Mouse (Mus musculus) midbrain, embryonic 10.5 days (tissue): ENCODE results near the gene Slc35b2. TPM values are rescaled to one million over a fixed set of nuclear protein-coding genes. Genes with fewer than 3 reads are reported as not detected.

Experiments
- DNase-seq: peaks from one replicate; pipeline ENCODE4 v3.0.0-alpha.2; 2017; ENCODE audit warnings: low spot score
- H3K27ac ChIP-seq: fragments of 300-500 bp; sonication (generic); replicated peaks from 2 replicates; pipeline ENCODE4 v1.5.1; 2016; ENCODE audit warnings: mild to moderate bottlenecking
- H3K27me3 ChIP-seq: fragments of 300-500 bp; sonication (generic); 2 replicates; pipeline ENCODE4 v1.6.1; 2016; ENCODE audit warnings: low read depth, mild to moderate bottlenecking; ENCODE audit not compliant: poor library complexity, severe bottlenecking
- H3K36me3 ChIP-seq: fragments of 300-500 bp; sonication (generic); 2 replicates; pipeline ENCODE4 v1.6.1; 2016; ENCODE audit warnings: mild to moderate bottlenecking, moderate library complexity
- H3K4me1 ChIP-seq: fragments of 300-500 bp; sonication (generic); 2 replicates; pipeline ENCODE4 v1.6.1; 2016
- H3K4me3 ChIP-seq: fragments of 300-500 bp; sonication (generic); 2 replicates; pipeline ENCODE4 v1.5.1; 2016; ENCODE audit warnings: mild to moderate bottlenecking, moderate library complexity
- H3K9me3 ChIP-seq: fragments of 300-500 bp; sonication (generic); replicated peaks from 2 replicates; pipeline ENCODE4 v1.6.1; 2016; ENCODE audit warnings: mild to moderate bottlenecking
- WGBS: fragments of 180-500 bp; shearing (Covaris S2); methylation state at CpG from one replicate; pipeline ENCODE4 v1.1.7; 2016; 5-methylcytosine and 5-hydroxymethylcytosine counted together
- polyA plus RNA-seq: library from polyadenylated mRNA; unstranded; fragments of >200 nt; fragmentation: Nextera tagmentation; extraction: Ambion mirVana; gene quantifications from 2 replicates; pipeline ENCODE4 v1.2.1, GENCODE M21; 2016

Gene Slc35b2
- polyA plus RNA-seq, 1 experiment from 2014 or later = 122 TPM

DNA sequence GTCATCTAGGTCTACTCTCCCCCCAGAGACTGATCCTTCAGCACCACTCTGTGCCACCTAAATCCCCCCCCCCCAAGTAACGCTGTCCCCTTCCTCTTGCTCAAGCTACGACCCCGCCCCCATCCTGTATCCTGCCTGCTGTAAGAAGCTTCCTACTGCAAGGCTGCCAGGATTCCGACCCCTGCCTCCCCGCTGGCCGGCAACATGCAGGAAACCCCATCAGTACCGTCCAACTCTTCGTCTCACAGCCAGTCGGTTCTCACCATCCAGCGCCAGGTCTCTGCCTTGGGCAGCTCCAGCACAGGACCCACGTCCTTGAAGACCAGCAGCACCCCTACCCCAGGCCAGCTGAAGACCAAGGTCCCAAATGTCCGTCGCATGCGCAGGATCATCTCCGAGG, 30.8 kb upstream of the Slc35b2 start:
- WGBS = 60% methylated on average over 15 of the region's 15 CpGs
- H3K4me1 ChIP-seq = no peaks in the 10 kb centered on the region

DNA sequence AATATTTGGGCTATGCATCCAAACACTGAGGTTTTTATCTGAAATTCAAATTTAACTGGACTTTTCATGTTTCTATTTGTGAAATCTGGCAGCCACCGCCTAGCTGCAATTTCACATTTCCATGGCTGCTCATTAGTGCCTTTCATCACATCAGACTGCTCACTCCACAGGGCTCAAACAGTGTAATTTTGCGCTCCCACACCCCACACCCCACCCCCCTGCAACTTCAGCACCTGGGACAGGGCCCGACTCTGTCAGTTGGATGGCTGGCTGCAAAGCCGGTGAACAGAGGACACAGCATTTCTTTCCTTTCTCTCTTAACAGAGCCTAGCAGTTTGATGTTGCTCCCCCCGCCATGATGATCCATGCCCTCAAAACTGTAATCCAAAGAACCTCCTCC, 27.4 kb upstream of the Slc35b2 start:
- Histone ChIP-seq H3K4me3 (no peak overlapping the region), H3K9me3 (no peaks in the 10 kb centered on the region), H3K4me1 (no peaks in the 10 kb centered on the region), H3K27me3 (peaks cover 80% of the 10 kb centered on the region), H3K27ac (no peak overlapping the region), H3K36me3 (no peaks in the 10 kb centered on the region)
- no peak for DNase-seq
- WGBS = 16% methylated on average over 5 of the region's 5 CpGs

More for the DNA sequence above, 30.8 kb upstream of the Slc35b2 start:
- DNase-seq = no peak
- Histone ChIP-seq H3K27me3 (peaks cover 72% of the 10 kb centered on the region), H3K36me3 (no peaks in the 10 kb centered on the region), H3K27ac (no peak overlapping the region), H3K4me3 (no peak overlapping the region), H3K9me3 (no peaks in the 10 kb centered on the region)

DNA sequence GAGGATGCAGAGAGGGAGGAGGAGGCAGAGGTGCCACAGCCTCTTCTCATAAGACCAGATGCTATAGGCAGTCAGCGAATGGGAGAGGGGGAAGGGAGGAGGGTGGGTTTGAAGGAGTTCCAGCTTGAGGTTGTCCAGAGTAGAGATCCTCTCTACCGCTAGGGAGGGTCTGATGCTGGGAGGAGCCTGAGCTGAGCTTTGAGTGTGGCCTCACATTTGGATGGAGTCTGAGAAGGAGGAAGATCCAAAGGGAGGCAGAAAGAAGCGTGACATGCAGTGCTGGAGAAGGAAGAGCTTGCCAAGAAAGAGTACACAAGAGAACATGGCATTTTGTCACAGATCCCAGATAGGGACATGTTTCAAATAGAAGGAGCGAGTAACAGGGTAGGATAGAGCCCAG, 25.3 kb upstream of the Slc35b2 start:
- Histone ChIP-seq H3K4me1 (peaks cover 2% of the 10 kb centered on the region; the same call in 1 of the 2 replicates), H3K27me3 (peaks cover 87% of the 10 kb centered on the region)
- WGBS = 69% methylated on average over 4 of the region's 4 CpGs

DNA sequence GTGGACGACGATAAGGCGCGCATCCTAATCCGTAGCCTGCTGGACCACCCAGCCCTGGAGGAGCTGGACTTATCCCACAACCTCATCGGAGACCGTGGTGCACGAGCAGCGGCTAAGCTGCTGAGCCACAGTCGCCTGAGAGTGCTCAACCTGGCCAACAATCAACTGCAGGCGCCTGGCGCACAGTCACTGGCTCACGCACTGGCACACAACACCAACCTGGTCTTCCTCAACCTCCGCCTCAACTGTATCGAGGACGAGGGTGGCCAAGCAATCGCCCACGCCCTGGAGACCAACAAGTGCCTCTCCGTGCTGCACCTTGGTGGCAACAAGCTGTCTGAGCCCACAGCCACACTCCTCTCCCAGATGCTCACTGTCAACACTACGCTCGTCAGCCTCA, 24.0 kb upstream of the Slc35b2 start:
- WGBS = 81% methylated on average over 21 of the region's 21 CpGs
- no peak for DNase-seq
- Histone ChIP-seq H3K27ac (no peak overlapping the region), H3K27me3 (peaks cover 90% of the 10 kb centered on the region), H3K4me1 (peaks cover 15% of the 10 kb centered on the region), H3K9me3 (no peaks in the 10 kb centered on the region), H3K4me3 (no peak overlapping the region), H3K36me3 (peaks cover 4% of the 10 kb centered on the region; the same call in 1 of the 2 replicates)

More for the DNA sequence above, 25.3 kb upstream of the Slc35b2 start:
- Histone ChIP-seq H3K27ac (no peak overlapping the region), H3K4me3 (no peak overlapping the region), H3K9me3 (no peaks in the 10 kb centered on the region), H3K36me3 (no peaks in the 10 kb centered on the region)
- DNase-seq = no peak

DNA sequence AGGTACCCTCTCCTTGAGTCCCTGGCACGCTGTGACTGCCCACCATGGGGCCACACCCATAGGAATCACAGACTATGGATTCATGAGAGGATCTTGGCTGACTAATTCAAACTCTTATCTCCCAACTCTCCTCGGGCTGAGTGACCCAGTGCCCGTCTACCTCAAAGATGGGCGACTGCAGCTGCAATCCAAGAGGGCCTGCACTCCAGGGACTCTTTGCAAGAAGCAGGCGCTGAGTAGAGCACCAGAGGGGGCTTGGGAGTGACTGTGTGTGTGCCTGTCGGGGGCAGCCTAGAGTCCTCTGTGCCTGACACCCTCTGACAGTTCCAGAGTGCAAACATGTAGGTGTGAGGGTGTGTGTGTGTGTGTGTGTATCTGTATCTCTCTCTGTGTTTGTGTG, 21.5 kb upstream of the Slc35b2 start:
- Histone ChIP-seq H3K27ac (no peak overlapping the region), H3K9me3 (no peaks in the 10 kb centered on the region), H3K27me3 (peaks cover 90% of the 10 kb centered on the region), H3K36me3 (peaks cover 19% of the 10 kb centered on the region), H3K4me3 (no peak overlapping the region), H3K4me1 (peaks cover 29% of the 10 kb centered on the region)
- WGBS = 39% methylated on average over 6 of the region's 6 CpGs
- no peak for DNase-seq

DNA sequence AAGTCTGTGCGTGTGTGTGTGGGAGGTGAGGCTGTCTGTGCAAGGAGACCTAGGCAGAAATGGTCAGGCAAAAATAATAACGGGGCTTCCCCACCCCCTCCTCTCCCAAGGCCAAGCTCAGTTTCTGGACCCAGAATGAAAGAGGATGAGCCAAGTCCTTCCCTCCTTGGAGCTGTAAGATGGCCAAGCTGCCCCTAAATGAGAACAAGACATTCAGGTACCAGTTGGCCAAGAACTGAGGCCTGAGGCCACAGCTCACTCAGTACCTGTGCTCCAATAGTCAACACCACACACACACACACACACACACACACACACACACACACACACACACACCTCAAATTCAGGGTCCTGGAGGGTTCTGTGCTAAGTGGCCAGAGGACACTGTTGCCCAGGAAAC, 21.0 kb upstream of the Slc35b2 start:
- H3K27me3 ChIP-seq = peaks cover 91% of the 10 kb centered on the region
- WGBS = 87% methylated on average over 2 of the region's 2 CpGs

DNA sequence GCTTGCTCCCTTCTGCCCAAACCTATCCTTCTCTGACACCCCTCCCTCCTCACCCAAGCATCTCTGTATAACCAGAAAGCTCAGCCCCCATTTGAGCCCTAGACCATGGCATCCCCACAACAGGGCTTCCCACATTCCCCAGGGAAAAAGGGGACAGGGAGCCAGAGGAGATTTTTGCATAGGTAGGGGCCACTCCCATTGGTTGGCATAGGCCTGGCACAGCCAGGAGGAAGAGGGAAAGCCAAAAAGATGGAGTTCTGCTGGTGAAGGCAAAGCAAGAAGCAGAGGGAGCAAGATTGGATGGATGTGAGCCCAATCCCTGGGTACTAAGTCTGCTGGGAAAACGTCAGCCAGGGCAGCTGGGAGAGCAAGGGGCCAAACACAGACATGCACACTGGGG, 20.6 kb upstream of the Slc35b2 start:
- Histone ChIP-seq H3K27me3 (peaks cover 91% of the 10 kb centered on the region), H3K36me3 (peaks cover 19% of the 10 kb centered on the region), H3K9me3 (no peaks in the 10 kb centered on the region), H3K4me1 (peaks cover 36% of the 10 kb centered on the region), H3K27ac (no peak overlapping the region), H3K4me3 (no peak overlapping the region)
- DNase-seq = no peak
- 25% methylated on average over 1 of the region's 1 CpGs for WGBS

More for the DNA sequence above, 21.0 kb upstream of the Slc35b2 start:
- no peak overlapping the region for H3K27ac ChIP-seq
- no peak overlapping the region for H3K4me3 ChIP-seq
- H3K36me3 ChIP-seq = peaks cover 19% of the 10 kb centered on the region
- no peaks in the 10 kb centered on the region for H3K9me3 ChIP-seq
- H3K4me1 ChIP-seq = peaks cover 32% of the 10 kb centered on the region
- DNase-seq = no peak

DNA sequence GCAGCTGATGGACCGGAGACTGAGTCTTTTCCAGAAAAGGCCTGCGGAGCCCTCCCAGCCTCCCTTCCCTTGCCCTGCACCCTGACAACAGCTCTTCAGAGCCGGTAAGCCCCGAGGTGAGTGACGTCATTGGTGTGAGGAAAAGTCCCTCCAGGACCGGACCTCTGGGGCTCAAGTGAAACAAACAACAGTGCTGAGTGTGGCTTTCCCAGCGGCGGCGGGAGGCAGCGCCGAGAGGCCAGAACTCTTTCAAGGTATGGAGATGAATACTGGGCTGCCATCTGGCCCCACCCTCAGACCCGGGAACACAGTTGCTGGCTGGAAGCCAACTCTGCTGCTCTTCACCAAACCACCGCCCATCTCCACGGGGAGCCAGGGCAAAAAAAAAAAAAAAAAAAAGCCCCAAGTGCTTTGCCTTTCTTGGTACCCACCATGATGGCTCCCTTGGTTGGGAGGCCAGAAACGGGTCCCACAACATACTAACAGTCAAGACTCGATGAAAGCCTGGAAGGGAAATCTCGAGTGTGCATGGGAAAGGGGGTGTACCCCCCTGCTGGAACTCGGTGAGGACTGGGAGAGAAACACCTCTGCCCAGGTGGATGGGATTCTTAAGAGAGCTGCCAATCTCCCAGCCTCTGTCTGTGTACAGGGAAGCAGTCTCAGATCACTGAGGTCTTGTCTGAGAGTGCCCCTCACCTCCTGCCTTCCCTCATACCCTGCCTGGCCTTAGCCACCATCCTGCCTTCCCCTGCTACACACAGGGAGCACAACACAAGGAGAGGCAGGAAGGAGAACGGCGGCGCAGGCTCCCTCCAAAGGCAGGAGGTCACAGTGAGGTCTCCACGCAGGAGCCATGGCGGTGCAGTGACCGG, 19.4 kb upstream of the Slc35b2 start:
- H3K4me3 ChIP-seq = peak overlapping the region; percentile 45
- H3K4me1 ChIP-seq = peaks cover 48% of the 10 kb centered on the region

DNA sequence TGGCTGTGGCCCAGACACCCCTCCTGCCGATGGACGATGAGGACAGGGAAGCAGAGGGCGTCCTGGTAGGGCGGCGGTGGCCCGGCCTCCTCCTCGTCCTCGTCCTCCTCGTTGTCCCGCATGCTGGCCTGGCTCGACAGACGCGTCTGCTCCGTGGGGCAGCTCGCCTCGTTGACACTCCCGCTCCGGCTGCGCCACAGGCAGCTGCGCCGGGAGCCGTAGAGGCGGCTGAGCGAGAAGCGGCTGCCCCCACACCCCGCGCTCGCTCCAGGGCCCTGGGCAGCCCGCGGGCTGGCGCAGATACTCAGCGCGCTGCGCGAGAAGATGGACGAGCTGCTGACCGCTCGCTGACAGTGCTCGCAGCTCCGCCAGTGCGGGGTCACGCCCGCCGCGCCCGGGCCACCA, 18.8 kb upstream of the Slc35b2 start:
- Histone ChIP-seq H3K27ac (peak overlapping the region; percentile 30; the same call in 1 of the 2 replicates), H3K27me3 (peaks cover 84% of the 10 kb centered on the region), H3K9me3 (no peaks in the 10 kb centered on the region), H3K4me1 (peaks cover 53% of the 10 kb centered on the region), H3K4me3 (peak overlapping the region; percentile 45), H3K36me3 (peaks cover 19% of the 10 kb centered on the region)
- DNase-seq = peak; percentile 52
- under 1% methylated on average over 46 of the region's 46 CpGs for WGBS

More for the DNA sequence above, 19.4 kb upstream of the Slc35b2 start:
- Histone ChIP-seq H3K36me3 (peaks cover 19% of the 10 kb centered on the region), H3K27me3 (peaks cover 91% of the 10 kb centered on the region), H3K27ac (peak overlapping the region; percentile 30; the same call in 1 of the 2 replicates), H3K9me3 (no peaks in the 10 kb centered on the region)
- DNase-seq = peak; percentile 46
- 6% methylated on average over 24 of the region's 24 CpGs for WGBS

DNA sequence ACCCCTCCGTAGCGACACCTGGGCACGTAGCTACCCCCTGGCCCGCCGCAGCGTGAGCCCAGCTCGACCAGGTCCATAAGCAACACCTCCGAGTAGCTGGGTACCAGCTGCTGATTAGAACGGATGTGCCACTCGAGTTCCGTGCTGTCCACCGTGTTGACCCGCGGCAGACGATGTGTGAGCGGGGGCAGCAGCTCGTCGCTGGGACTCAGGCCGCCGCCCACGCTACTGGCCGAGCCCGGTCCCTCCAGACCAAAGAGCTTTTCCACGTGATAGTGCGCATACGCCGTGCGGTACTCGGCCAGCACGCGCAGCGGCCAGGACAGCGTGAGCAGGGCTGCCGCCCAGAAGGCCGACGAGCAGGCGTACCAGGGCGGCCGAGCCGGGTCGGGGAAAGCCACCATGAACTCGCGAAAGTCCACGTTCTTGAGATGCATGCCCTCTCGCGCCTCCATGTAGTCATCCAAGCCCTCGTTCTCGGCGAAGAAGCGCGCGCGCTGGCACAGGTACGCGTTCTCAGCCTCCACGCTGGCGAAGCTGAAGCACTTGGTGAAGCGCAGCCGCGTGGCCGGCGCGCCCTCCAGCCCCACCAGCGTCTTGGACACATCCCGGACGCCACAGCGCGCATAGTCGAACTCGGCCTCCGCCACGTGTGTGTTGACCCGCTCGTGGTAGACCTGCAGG, 18.3 kb upstream of the Slc35b2 start:
- Histone ChIP-seq H3K4me1 (peaks cover 58% of the 10 kb centered on the region), H3K36me3 (peaks cover 19% of the 10 kb centered on the region), H3K27me3 (peaks cover 85% of the 10 kb centered on the region), H3K9me3 (no peaks in the 10 kb centered on the region), H3K4me3 (peak overlapping the region; percentile 45), H3K27ac (peak overlapping the region; percentile 30; the same call in 1 of the 2 replicates)
- 3% methylated on average over 74 of the region's 74 CpGs for WGBS
- peak; percentile 49 for DNase-seq

DNA sequence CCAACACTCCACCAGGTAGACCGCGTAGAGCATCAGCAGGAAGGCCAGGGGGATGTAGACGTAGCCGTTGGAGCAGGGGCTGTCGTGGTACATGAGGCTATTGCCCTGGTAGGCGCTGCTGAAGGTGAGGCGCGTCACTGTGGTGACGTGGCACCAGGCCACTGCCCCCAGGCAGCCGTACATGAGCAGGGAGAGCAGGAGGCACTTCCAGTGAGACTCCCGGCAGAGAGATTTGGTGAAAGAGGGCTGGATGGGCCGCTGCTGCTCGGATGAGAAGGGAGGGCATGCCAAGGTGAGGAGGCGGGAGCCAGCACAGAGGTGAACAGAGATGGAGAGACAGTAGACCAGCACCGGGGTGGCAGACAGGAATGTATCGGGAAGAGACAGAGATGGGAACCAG, 16.7 kb upstream of the Slc35b2 start:
- H3K36me3 ChIP-seq = peaks cover 19% of the 10 kb centered on the region
- WGBS = 61% methylated on average over 16 of the region's 16 CpGs
- H3K27ac ChIP-seq = no peak overlapping the region
- peaks cover 77% of the 10 kb centered on the region for H3K27me3 ChIP-seq
- no peaks in the 10 kb centered on the region for H3K9me3 ChIP-seq
- no peak overlapping the region for H3K4me3 ChIP-seq
- DNase-seq = no peak
- H3K4me1 ChIP-seq = peaks cover 73% of the 10 kb centered on the region

DNA sequence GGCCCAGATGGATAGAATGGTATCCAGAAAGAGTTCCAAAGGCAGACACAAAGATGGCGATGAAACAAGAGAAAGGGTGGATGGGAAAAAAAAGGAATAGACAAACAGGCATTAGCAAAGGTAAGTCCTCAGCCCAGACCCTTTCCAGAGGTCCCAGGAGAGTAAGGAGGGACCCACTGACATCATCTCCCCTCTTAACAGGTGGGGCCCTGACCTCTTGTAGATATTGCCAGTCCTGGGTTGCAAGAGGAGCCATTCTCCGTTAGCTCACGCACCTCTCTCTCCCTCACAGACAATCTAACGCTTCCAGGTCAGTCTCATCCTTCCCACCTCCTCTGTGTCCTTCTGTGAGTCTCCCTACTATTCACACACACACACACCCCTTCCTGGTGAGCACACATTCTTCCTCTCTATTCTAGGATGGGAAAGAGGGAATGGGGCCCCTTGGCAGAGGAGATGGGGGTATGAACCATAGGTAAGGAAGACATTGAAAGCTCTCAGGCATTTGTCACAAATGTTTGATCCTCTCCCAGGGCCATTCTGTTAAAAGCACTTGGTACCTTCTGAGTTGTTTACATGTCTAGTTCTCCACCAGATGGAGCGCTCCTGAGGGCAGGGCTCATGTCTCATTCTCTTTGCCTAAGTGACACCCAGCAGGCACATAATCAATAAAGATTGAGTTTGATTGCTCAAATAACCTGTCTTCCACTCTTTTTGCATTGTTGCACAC, 16.0 kb upstream of the Slc35b2 start:
- Histone ChIP-seq H3K4me1 (peaks cover 76% of the 10 kb centered on the region), H3K4me3 (peak overlapping the region; percentile 96; the same call in 1 of the 2 replicates), H3K36me3 (peaks cover 19% of the 10 kb centered on the region), H3K9me3 (no peaks in the 10 kb centered on the region), H3K27me3 (peaks cover 70% of the 10 kb centered on the region), H3K27ac (no peak overlapping the region)
- 70% methylated on average over 5 of the region's 5 CpGs for WGBS
- DNase-seq = no peak
